Mouse (Mus musculus): ENCODE measurements at regions not wholly inside any gene's neighbourhood (a gene's known extent, or its start where the extent isn't known, plus 50 kb on each side); places are given as distances from the start of the nearest gene placed in this dataset.

GRCm38 (mm10) chr1:130309746-130310145 lies 113.1 kb downstream of the Cd55b start:
- no peaks in the 10 kb centered on the region for H3K9me3 ChIP-seq (ENCODE audit: control insufficient read depth, low read length)
- DNase-seq (ENCODE audit: low spot score) (no peak), ATAC-seq (ENCODE audit: insufficient number of reproducible peaks, low FRiP score, low TSS enrichment, low read depth) (no peak)
- H3K4me3 ChIP-seq (ENCODE audit: low read depth, low read length): no peak overlapping the region
- H3K27me3 ChIP-seq (ENCODE audit: control insufficient read depth, insufficient read depth, low read length): no peaks in the 10 kb centered on the region
- no peak overlapping the region for H3K27ac ChIP-seq (replicated peaks; ENCODE audit: low read depth, low read length)
- H3K9ac ChIP-seq (ENCODE audit: low read length): no peak overlapping the region
- 80% methylated on average over 2 of the region's 2 CpGs for WGBS
- H3K36me3 ChIP-seq (ENCODE audit: control insufficient read depth, insufficient read depth, low read length): no peaks in the 10 kb centered on the region
- H3K4me2 ChIP-seq (ENCODE audit: low read depth, severe bottlenecking): no peak overlapping the region
- no peaks in the 10 kb centered on the region for H3K4me1 ChIP-seq (ENCODE audit: control insufficient read depth, insufficient read depth, low read length)

- no peaks in the 10 kb centered on the region for H3K9me3 ChIP-seq (ENCODE audit: control insufficient read depth, low read length)
- no peak overlapping the region for H3K9ac ChIP-seq (ENCODE audit: low read length)
- WGBS: 61% methylated on average over 11 of the region's 11 CpGs
- H3K27me3 ChIP-seq (ENCODE audit: control insufficient read depth, insufficient read depth, low read length): no peaks in the 10 kb centered on the region
- H3K4me1 ChIP-seq (ENCODE audit: control insufficient read depth, insufficient read depth, low read length): no peaks in the 10 kb centered on the region
- DNase-seq (ENCODE audit: low spot score) (no peak), ATAC-seq (ENCODE audit: insufficient number of reproducible peaks, low FRiP score, low TSS enrichment, low read depth) (no peak)
- H3K4me3 ChIP-seq (ENCODE audit: low read depth, low read length): no peak overlapping the region
- H3K36me3 ChIP-seq (ENCODE audit: control insufficient read depth, insufficient read depth, low read length): no peaks in the 10 kb centered on the region
- no peak overlapping the region for H3K4me2 ChIP-seq (ENCODE audit: low read depth, severe bottlenecking)
- H3K27ac ChIP-seq (replicated peaks; ENCODE audit: low read depth, low read length): no peak overlapping the region
Measured at GRCm38 (mm10) chr1:130301828-130302386, 120.9 kb downstream of the Cd55b start.

- DNase-seq (ENCODE audit: low spot score): peak; percentile 64
- no peak overlapping the region for H3K4me3 ChIP-seq (ENCODE audit: low read depth, low read length)
- H3K36me3 ChIP-seq (ENCODE audit: control insufficient read depth, insufficient read depth, low read length): no peaks in the 10 kb centered on the region
- no peak overlapping the region for H3K27ac ChIP-seq (replicated peaks; ENCODE audit: low read depth, low read length)
- 0 out of 2 replicates have a peak overlapping the region, but pooled peaks have one; percentile 31 for H3K9ac ChIP-seq (ENCODE audit: low read length)
- no peaks in the 10 kb centered on the region for H3K27me3 ChIP-seq (ENCODE audit: control insufficient read depth, insufficient read depth, low read length)
- no peaks in the 10 kb centered on the region for H3K9me3 ChIP-seq (ENCODE audit: control insufficient read depth, low read length)
- peak overlapping the region; percentile 38 for H3K4me2 ChIP-seq (ENCODE audit: low read depth, severe bottlenecking)
- 5% methylated on average over 13 of the region's 13 CpGs for WGBS
- ATAC-seq (ENCODE audit: insufficient number of reproducible peaks, low FRiP score, low TSS enrichment, low read depth): 0 out of 2 replicates have a peak, but pooled peaks have one; percentile 60
- H3K4me1 ChIP-seq (ENCODE audit: control insufficient read depth, insufficient read depth, low read length): no peaks in the 10 kb centered on the region
Measured at GRCm38 (mm10) chr1:130300065-130300815, 122.6 kb downstream of the Cd55b start.

GRCm38 (mm10) chr1:130299641-130300040 lies 123.2 kb downstream of the Cd55b start:
- no peaks in the 10 kb centered on the region for H3K9me3 ChIP-seq (ENCODE audit: control insufficient read depth, low read length)
- DNase-seq (ENCODE audit: low spot score) (peak; percentile 23), ATAC-seq (ENCODE audit: insufficient number of reproducible peaks, low FRiP score, low TSS enrichment, low read depth) (no peak)
- no peak overlapping the region for H3K4me3 ChIP-seq (ENCODE audit: low read depth, low read length)
- H3K4me1 ChIP-seq (ENCODE audit: control insufficient read depth, insufficient read depth, low read length): no peaks in the 10 kb centered on the region
- H3K27me3 ChIP-seq (ENCODE audit: control insufficient read depth, insufficient read depth, low read length): no peaks in the 10 kb centered on the region
- peak overlapping the region; percentile 38 for H3K4me2 ChIP-seq (ENCODE audit: low read depth, severe bottlenecking)
- H3K36me3 ChIP-seq (ENCODE audit: control insufficient read depth, insufficient read depth, low read length): no peaks in the 10 kb centered on the region
- no peak overlapping the region; the same call in 1 of the 2 replicates for H3K9ac ChIP-seq (ENCODE audit: low read length)
- H3K27ac ChIP-seq (replicated peaks; ENCODE audit: low read depth, low read length): no peak overlapping the region
- 19% methylated on average over 4 of the region's 4 CpGs for WGBS

- WGBS: 75% methylated on average over 3 of the region's 3 CpGs
- H3K9ac ChIP-seq (ENCODE audit: low read length): no peak overlapping the region
- DNase-seq (ENCODE audit: low spot score) (no peak), ATAC-seq (ENCODE audit: insufficient number of reproducible peaks, low FRiP score, low TSS enrichment, low read depth) (no peak)
- H3K4me1 ChIP-seq (ENCODE audit: control insufficient read depth, insufficient read depth, low read length): no peaks in the 10 kb centered on the region
- no peaks in the 10 kb centered on the region for H3K27me3 ChIP-seq (ENCODE audit: control insufficient read depth, insufficient read depth, low read length)
- H3K4me2 ChIP-seq (ENCODE audit: low read depth, severe bottlenecking): no peak overlapping the region
- H3K27ac ChIP-seq (replicated peaks; ENCODE audit: low read depth, low read length): no peak overlapping the region
- H3K9me3 ChIP-seq (ENCODE audit: control insufficient read depth, low read length): no peaks in the 10 kb centered on the region
- H3K36me3 ChIP-seq (ENCODE audit: control insufficient read depth, insufficient read depth, low read length): no peaks in the 10 kb centered on the region
- no peak overlapping the region for H3K4me3 ChIP-seq (ENCODE audit: low read depth, low read length)
Measured at GRCm38 (mm10) chr1:130299069-130299468, 123.7 kb downstream of the Cd55b start.

GRCm38 (mm10) chr1:130298636-130299035 lies 124.2 kb downstream of the Cd55b start:
- no peaks in the 10 kb centered on the region for H3K36me3 ChIP-seq (ENCODE audit: control insufficient read depth, insufficient read depth, low read length)
- H3K4me1 ChIP-seq (ENCODE audit: control insufficient read depth, insufficient read depth, low read length): no peaks in the 10 kb centered on the region
- no peak overlapping the region for H3K9ac ChIP-seq (ENCODE audit: low read length)
- no peak overlapping the region for H3K4me3 ChIP-seq (ENCODE audit: low read depth, low read length)
- no peaks in the 10 kb centered on the region for H3K27me3 ChIP-seq (ENCODE audit: control insufficient read depth, insufficient read depth, low read length)
- ATAC-seq (ENCODE audit: insufficient number of reproducible peaks, low FRiP score, low TSS enrichment, low read depth) (no peak), DNase-seq (ENCODE audit: low spot score) (no peak)
- no peak overlapping the region for H3K27ac ChIP-seq (replicated peaks; ENCODE audit: low read depth, low read length)
- 87% methylated on average over 1 of the region's 1 CpGs for WGBS
- H3K4me2 ChIP-seq (ENCODE audit: low read depth, severe bottlenecking): no peak overlapping the region
- H3K9me3 ChIP-seq (ENCODE audit: control insufficient read depth, low read length): no peaks in the 10 kb centered on the region

GRCm38 (mm10) chr1:130297471-130297870 lies 125.3 kb downstream of the Cd55b start:
- Histone ChIP-seq H3K4me3 (ENCODE audit: low read depth, low read length) (no peak overlapping the region), H3K4me2 (ENCODE audit: low read depth, severe bottlenecking) (no peak overlapping the region), H3K36me3 (ENCODE audit: control insufficient read depth, insufficient read depth, low read length) (no peaks in the 10 kb centered on the region), H3K9me3 (ENCODE audit: control insufficient read depth, low read length) (no peaks in the 10 kb centered on the region), H3K4me1 (ENCODE audit: control insufficient read depth, insufficient read depth, low read length) (no peaks in the 10 kb centered on the region), H3K27me3 (ENCODE audit: control insufficient read depth, insufficient read depth, low read length) (no peaks in the 10 kb centered on the region), H3K9ac (ENCODE audit: low read length) (no peak overlapping the region), H3K27ac (replicated peaks; ENCODE audit: low read depth, low read length) (no peak overlapping the region)
- ATAC-seq (ENCODE audit: insufficient number of reproducible peaks, low FRiP score, low TSS enrichment, low read depth): no peak
- no peak for DNase-seq (ENCODE audit: low spot score)
- WGBS: 54% methylated on average over 2 of the region's 2 CpGs

GRCm38 (mm10) chr1:130285882-130286281 lies 136.9 kb downstream of the Cd55b start:
- no peak overlapping the region for H3K4me2 ChIP-seq (ENCODE audit: low read depth, severe bottlenecking)
- no peaks in the 10 kb centered on the region for H3K9me3 ChIP-seq (ENCODE audit: control insufficient read depth, low read length)
- WGBS: 79% methylated on average over 6 of the region's 6 CpGs
- H3K27ac ChIP-seq (replicated peaks; ENCODE audit: low read depth, low read length): no peak overlapping the region
- H3K36me3 ChIP-seq (ENCODE audit: control insufficient read depth, insufficient read depth, low read length): no peaks in the 10 kb centered on the region
- H3K4me3 ChIP-seq (ENCODE audit: low read depth, low read length): no peak overlapping the region
- H3K9ac ChIP-seq (ENCODE audit: low read length): no peak overlapping the region
- ATAC-seq (ENCODE audit: insufficient number of reproducible peaks, low FRiP score, low TSS enrichment, low read depth): no peak
- no peaks in the 10 kb centered on the region for H3K27me3 ChIP-seq (ENCODE audit: control insufficient read depth, insufficient read depth, low read length)
- no peak for DNase-seq (ENCODE audit: low spot score)
- H3K4me1 ChIP-seq (ENCODE audit: control insufficient read depth, insufficient read depth, low read length): no peaks in the 10 kb centered on the region
